Mouse (Mus musculus): ENCODE measurements around the gene Med6. TPM values are rescaled to one million over a fixed set of nuclear protein-coding genes. Genes with fewer than 3 reads are reported as not detected.

Med6 gene
- polyA plus RNA-seq (2015; fragmentation: Nextera tagmentation; extraction: Ambion mirVana): 58.6 and 64.0 TPM in 2 replicates

GRCm38 (mm10) chr12:81594902-81595671 lies at the start of gene Med6:
Gene Med6, minus strand, starts transcription at chr12:81595008.
- peaks cover 2% of the 10 kb centered on the region; the same call in 1 of the 2 replicates for H3K27me3 ChIP-seq
- H3K4me3 ChIP-seq (replicated peaks): peak within 1 kb of the TSS; percentile 87
- 3% methylated on average over 36 of the region's 36 CpGs for WGBS
- H3K9me3 ChIP-seq: no peaks in the 10 kb centered on the region
- H3K9ac ChIP-seq (replicated peaks): peak within 1 kb of the TSS; percentile 82
- H3K36me3 ChIP-seq: peaks cover 7% of the 10 kb centered on the region; the same call in 1 of the 2 replicates
- H3K4me1 ChIP-seq (replicated peaks): peaks cover 8% of the 10 kb centered on the region
- ATAC-seq: peak; percentile 97
- peak within 1 kb of the TSS; percentile 70 for H3K4me2 ChIP-seq (replicated peaks)
- H3K27ac ChIP-seq: peak within 1 kb of the TSS; percentile 58

GRCm38 (mm10) chr12:81642361-81643082 lies 47.7 kb upstream of the Med6 start:
- no peaks in the 10 kb centered on the region for H3K27me3 ChIP-seq

GRCm38 (mm10) chr12:81640656-81641055 lies 45.8 kb upstream of the Med6 start:
- no peak overlapping the region for H3K4me2 ChIP-seq (replicated peaks)

More at GRCm38 (mm10) chr12:81642361-81643082, 47.7 kb upstream of the Med6 start:
- no peak overlapping the region for H3K27ac ChIP-seq
- ATAC-seq: no peak
- H3K4me1 ChIP-seq (replicated peaks): peaks cover 10% of the 10 kb centered on the region
- H3K4me2 ChIP-seq (replicated peaks): no peak overlapping the region
- WGBS: 26% methylated on average over 11 of the region's 11 CpGs
- no peak overlapping the region for H3K9ac ChIP-seq (replicated peaks)
- H3K4me3 ChIP-seq (replicated peaks): no peak overlapping the region
- no peaks in the 10 kb centered on the region for H3K9me3 ChIP-seq
- 0 out of 2 replicates have a peak, but pooled peaks cover 5% of the 10 kb centered on the region for H3K36me3 ChIP-seq

GRCm38 (mm10) chr12:81633246-81633645 lies 38.4 kb upstream of the Med6 start:
- H3K4me3 ChIP-seq (replicated peaks): no peak overlapping the region
- 0 out of 2 replicates have a peak overlapping the region, but pooled peaks have one; percentile 88 for H3K9ac ChIP-seq (replicated peaks)

More at GRCm38 (mm10) chr12:81640656-81641055, 45.8 kb upstream of the Med6 start:
- Histone ChIP-seq H3K36me3 (0 out of 2 replicates have a peak, but pooled peaks cover 9% of the 10 kb centered on the region), H3K4me1 (replicated peaks) (peaks cover 10% of the 10 kb centered on the region), H3K4me3 (replicated peaks) (no peak overlapping the region), H3K9ac (replicated peaks) (no peak overlapping the region), H3K9me3 (no peaks in the 10 kb centered on the region), H3K27ac (no peak overlapping the region), H3K27me3 (no peaks in the 10 kb centered on the region)
- 71% methylated on average over 5 of the region's 5 CpGs for WGBS
- ATAC-seq: no peak

GRCm38 (mm10) chr12:81631661-81632401 lies 37.0 kb upstream of the Med6 start:
- no peaks in the 10 kb centered on the region for H3K9me3 ChIP-seq
- WGBS: 1% methylated on average over 31 of the region's 31 CpGs
- H3K4me1 ChIP-seq (replicated peaks): peaks cover 23% of the 10 kb centered on the region
- peak overlapping the region; percentile 88 for H3K9ac ChIP-seq (replicated peaks)
- no peaks in the 10 kb centered on the region for H3K36me3 ChIP-seq
- peak overlapping the region; percentile 95 for H3K27ac ChIP-seq
- ATAC-seq: peak; percentile 54
- peaks cover 13% of the 10 kb centered on the region for H3K27me3 ChIP-seq
- peak overlapping the region; percentile 72 for H3K4me3 ChIP-seq (replicated peaks)
- peak overlapping the region; percentile 90 for H3K4me2 ChIP-seq (replicated peaks)

More at GRCm38 (mm10) chr12:81633246-81633645, 38.4 kb upstream of the Med6 start:
- Histone ChIP-seq H3K36me3 (0 out of 2 replicates have a peak, but pooled peaks cover 6% of the 10 kb centered on the region), H3K27ac (no peak overlapping the region), H3K9me3 (no peaks in the 10 kb centered on the region), H3K4me1 (replicated peaks) (peaks cover 23% of the 10 kb centered on the region), H3K4me2 (replicated peaks) (peak overlapping the region; percentile 90), H3K27me3 (peaks cover 13% of the 10 kb centered on the region)
- WGBS: 83% methylated on average over 2 of the region's 2 CpGs
- no peak for ATAC-seq

- no peaks in the 10 kb centered on the region for H3K36me3 ChIP-seq
- peak within 1 kb of the TSS; percentile 88 for H3K9ac ChIP-seq (replicated peaks)
- H3K27me3 ChIP-seq: peaks cover 13% of the 10 kb centered on the region
- H3K4me3 ChIP-seq (replicated peaks): peak within 1 kb of the TSS; percentile 72
- H3K4me1 ChIP-seq (replicated peaks): peaks cover 23% of the 10 kb centered on the region
- no peaks in the 10 kb centered on the region for H3K9me3 ChIP-seq
- H3K4me2 ChIP-seq (replicated peaks): peak within 1 kb of the TSS; percentile 90
- under 1% methylated on average over 70 of the region's 82 CpGs for WGBS
- peak; percentile 86 for ATAC-seq
- H3K27ac ChIP-seq: peak within 1 kb of the TSS; percentile 95
These were observed 36.3 kb upstream of the Med6 start, which contains the start of gene Ttc9 for GRCm38 (mm10) chr12:81630915-81631660. Gene Ttc9, plus strand, starts transcription at chr12:81631249.

- peak overlapping the region; percentile 90 for H3K4me2 ChIP-seq (replicated peaks)
- peaks cover 13% of the 10 kb centered on the region for H3K27me3 ChIP-seq
- no peaks in the 10 kb centered on the region for H3K36me3 ChIP-seq
- peak; percentile 82 for ATAC-seq
- peak overlapping the region; percentile 72 for H3K4me3 ChIP-seq (replicated peaks)
- H3K4me1 ChIP-seq (replicated peaks): peaks cover 23% of the 10 kb centered on the region
- H3K27ac ChIP-seq: peak overlapping the region; percentile 95
- H3K9ac ChIP-seq (replicated peaks): peak overlapping the region; percentile 88
- under 1% methylated on average over 16 of the region's 16 CpGs for WGBS
- H3K9me3 ChIP-seq: no peaks in the 10 kb centered on the region
These were observed 35.7 kb upstream of the Med6 start for GRCm38 (mm10) chr12:81630520-81630914.

GRCm38 (mm10) chr12:81628091-81628490 lies 33.3 kb upstream of the Med6 start:
- Histone ChIP-seq H3K9ac (replicated peaks) (no peak overlapping the region), H3K4me2 (replicated peaks) (no peak overlapping the region), H3K9me3 (no peaks in the 10 kb centered on the region), H3K4me1 (replicated peaks) (peaks cover 20% of the 10 kb centered on the region), H3K27me3 (peaks cover 13% of the 10 kb centered on the region), H3K27ac (no peak overlapping the region), H3K4me3 (replicated peaks) (no peak overlapping the region), H3K36me3 (no peaks in the 10 kb centered on the region)
- WGBS: 89% methylated on average over 4 of the region's 4 CpGs
- ATAC-seq: no peak

- no peaks in the 10 kb centered on the region for H3K36me3 ChIP-seq
- no peak for ATAC-seq
- WGBS: 84% methylated on average over 6 of the region's 6 CpGs
These were observed 32.6 kb upstream of the Med6 start for GRCm38 (mm10) chr12:81627426-81627825.

GRCm38 (mm10) chr12:81626226-81626861 lies 31.5 kb upstream of the Med6 start:
- H3K9ac ChIP-seq (replicated peaks): no peak overlapping the region
- H3K9me3 ChIP-seq: no peaks in the 10 kb centered on the region
- no peak overlapping the region for H3K4me3 ChIP-seq (replicated peaks)
- H3K27me3 ChIP-seq: peaks cover 11% of the 10 kb centered on the region
- 79% methylated on average over 12 of the region's 12 CpGs for WGBS
- no peak overlapping the region for H3K4me2 ChIP-seq (replicated peaks)
- no peaks in the 10 kb centered on the region for H3K36me3 ChIP-seq
- peaks cover 5% of the 10 kb centered on the region for H3K4me1 ChIP-seq (replicated peaks)
- no peak for ATAC-seq
- H3K27ac ChIP-seq: no peak overlapping the region

More at GRCm38 (mm10) chr12:81627426-81627825, 32.6 kb upstream of the Med6 start:
- no peak overlapping the region for H3K4me2 ChIP-seq (replicated peaks)
- peaks cover 13% of the 10 kb centered on the region for H3K4me1 ChIP-seq (replicated peaks)
- H3K9me3 ChIP-seq: no peaks in the 10 kb centered on the region
- H3K9ac ChIP-seq (replicated peaks): no peak overlapping the region
- no peak overlapping the region for H3K4me3 ChIP-seq (replicated peaks)
- peaks cover 11% of the 10 kb centered on the region for H3K27me3 ChIP-seq
- no peak overlapping the region for H3K27ac ChIP-seq

Data from midbrain, embryonic 13.5 days (tissue).